13 mouse cellular contexts compared by ENCODE assay signal in the genomic region with DNA sequence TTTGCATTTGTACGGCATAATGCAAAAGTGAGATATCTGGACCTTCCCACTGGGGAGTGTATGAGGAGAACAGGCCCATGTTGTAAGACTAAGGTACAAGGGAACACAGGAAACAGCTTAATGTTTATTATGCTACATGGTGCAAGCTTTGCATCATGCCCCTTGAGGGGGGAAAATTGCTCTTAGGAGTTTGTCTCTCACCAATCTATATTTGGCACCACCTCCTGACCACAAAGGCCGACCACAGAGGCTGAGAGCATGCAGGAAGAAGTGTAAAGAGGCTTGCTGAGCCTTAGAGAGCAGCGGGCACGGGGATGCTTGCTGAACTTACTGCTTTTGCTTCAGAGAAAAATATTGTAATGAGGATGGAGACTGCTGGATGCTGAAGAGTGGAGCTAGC. TPM values are rescaled to one million over a fixed set of nuclear protein-coding genes. Genes with fewer than 3 reads are reported as not detected.
DNase-seq lines count a peak whose midpoint lies in the region; ATAC-seq and TF ChIP-seq lines count a peak whose summit lies in the region.
"Had no signal": no experiment of that assay in that cellular context is flagged by ENCODE, and none has a peak within 500 bp of the region (broad histone marks: within the 10 kb centered on the region; RNA-seq: fewer than 3 reads in every experiment).

No protein-coding gene starts in this region.

- no peak for TF ChIP-seq CTCF in bone marrow macrophage, adult 2 months (IDR thresholded peaks at IDR 0.05; ENCODE audit: low read depth, low read length)

- H3K27me3 ChIP-seq in forebrain, embryonic 12.5 days: peaks cover 26% of the 10 kb centered on the region
- H3K27me3 ChIP-seq: Patski had no signal

- no peak for ATAC-seq in forebrain, embryonic 12.5 days (ENCODE audit: low FRiP score)
- ATAC-seq: Patski had no signal

- peak; percentile 39 for DNase-seq in lung, postnatal 36 days
- DNase-seq in lung, postnatal 4 days: no peak
- DNase-seq in natural killer cell, adult 2 months (ENCODE audit: low spot score in 2 of 2): peak; percentile 74 to 78
- DNase-seq in cerebellum, postnatal 4 days (ENCODE audit: low spot score in 2 of 2): no peak
- no peak for DNase-seq in cerebellum, adult 9-10 months
- DNase-seq: kidney, postnatal 4 days; midbrain, embryonic 14.5 days had no signal

- no peak overlapping the region for H3K4me3 ChIP-seq in bone marrow macrophage, adult 2 months (ENCODE audit: insufficient read depth, low read length)
- no peak overlapping the region for H3K4me3 ChIP-seq in forebrain, embryonic 12.5 days (replicated peaks)
- H3K4me3 ChIP-seq: forebrain, embryonic 10.5 days; hindbrain, embryonic 15.5 days; liver, embryonic 15.5 days had no signal

- H3K9me3 ChIP-seq in forebrain, embryonic 12.5 days: no peaks in the 10 kb centered on the region
- H3K9me3 ChIP-seq: forebrain, embryonic 10.5 days; hindbrain, embryonic 15.5 days; liver, embryonic 15.5 days had no signal

- no peak for TF ChIP-seq POLR2A in bone marrow macrophage, adult 2 months (IDR thresholded peaks at IDR 0.05; ENCODE audit: borderline replicate concordance, low read depth, low read length)

- H3K4me2 ChIP-seq in forebrain, embryonic 12.5 days: no peak overlapping the region
- H3K4me2 ChIP-seq: hindbrain, embryonic 15.5 days; liver, embryonic 15.5 days had no signal

- WGBS in forebrain, embryonic 12.5 days: 82% methylated on average over 4 of the region's 4 CpGs

- H3K9ac ChIP-seq in forebrain, embryonic 12.5 days: no peak overlapping the region
- H3K9ac ChIP-seq: hindbrain, embryonic 15.5 days; liver, embryonic 15.5 days had no signal

- peaks cover 37% of the 10 kb centered on the region for H3K4me1 ChIP-seq in bone marrow macrophage, adult 2 months (ENCODE audit: control insufficient read depth, insufficient read depth, low read length)
- peaks cover 5% of the 10 kb centered on the region; the same call in 1 of the 2 replicates for H3K4me1 ChIP-seq in forebrain, embryonic 12.5 days

- peak overlapping the region; percentile 32 for H3K27ac ChIP-seq in bone marrow macrophage, adult 2 months (ENCODE audit: insufficient read depth, low read depth, low read length)
- no peak overlapping the region for H3K27ac ChIP-seq in forebrain, embryonic 12.5 days
- H3K27ac ChIP-seq: forebrain, embryonic 10.5 days; hindbrain, embryonic 15.5 days; liver, embryonic 15.5 days had no signal

- peaks cover 4% of the 10 kb centered on the region for H3K36me3 ChIP-seq in forebrain, embryonic 12.5 days (replicated peaks)
- H3K36me3 ChIP-seq: hindbrain, embryonic 15.5 days; liver, embryonic 15.5 days had no signal

RNA-seq across cellular contexts. Expression of a gene that starts 8.0 kb away (rescaled TPM):
- 181 and 187 TPM in 2 replicates for polyA plus RNA-seq in bone marrow macrophage, adult 2 months (2012; ENCODE audit: insufficient read depth, insufficient read length, missing spikeins)
- 1.9 and 2.0 TPM in 2 replicates for polyA plus RNA-seq in forebrain, embryonic 12.5 days (2016; fragmentation: Nextera tagmentation; extraction: Ambion mirVana)

RNA-seq across cellular contexts. Expression of a gene that starts 29.5 kb away (rescaled TPM):
- 50.6 and 63.4 TPM in 2 replicates for polyA plus RNA-seq in bone marrow macrophage, adult 2 months (2012; ENCODE audit: insufficient read depth, insufficient read length, missing spikeins)
- 5.1 and 6.3 TPM in 2 replicates for polyA plus RNA-seq in forebrain, embryonic 12.5 days (2016; fragmentation: Nextera tagmentation; extraction: Ambion mirVana)

RNA-seq across cellular contexts. Expression of a gene that starts 29.6 kb away (rescaled TPM):
- 39.6 and 41.9 TPM in 2 replicates for polyA plus RNA-seq in bone marrow macrophage, adult 2 months (2012; ENCODE audit: insufficient read depth, insufficient read length, missing spikeins)
- polyA plus RNA-seq in forebrain, embryonic 12.5 days (2016; fragmentation: Nextera tagmentation; extraction: Ambion mirVana): 4.4 and 6.2 TPM in 2 replicates

Comparison
In these comparisons a context has a peak if more than half of its experiments do, and no peak if none do; other contexts are left out.
1. DNase-seq: peak in lung, postnatal 36 days (single experiment) and natural killer cell, adult 2 months (2 of 2); none in lung, postnatal 4 days (0 of 2), cerebellum, postnatal 4 days (0 of 2) and cerebellum, adult 9-10 months (single experiment).
2. RNA of a gene that starts 8.0 kb away (polyA plus RNA-seq): 181 to 187 TPM in bone marrow macrophage, adult 2 months; 1.9 to 2.0 TPM in forebrain, embryonic 12.5 days; every median in the first group is over 10 times any median in the second.